Comparison of ENCODE assay signal across 42 mouse cellular contexts in genomic region chr9:109125481-109125880, GRCm38 (mm10). TPM values are rescaled to one million over a fixed set of nuclear protein-coding genes. Genes with fewer than 3 reads are reported as not detected.
"Had no signal": no experiment of that assay in that cellular context is flagged by ENCODE, and none has a peak within 500 bp of the region (broad histone marks: within the 10 kb centered on the region; RNA-seq: fewer than 3 reads in every experiment).

No protein-coding gene starts in this region.

- H3K27me3 ChIP-seq: heart, embryonic 13.5 days; heart, embryonic 15.5 days; hindbrain, embryonic 13.5 days; hindbrain, embryonic 15.5 days; limb, embryonic 13.5 days; limb, embryonic 15.5 days had no signal

- H3K9me3 ChIP-seq: heart, embryonic 10.5 days; heart, embryonic 13.5 days; heart, embryonic 15.5 days; hindbrain, embryonic 13.5 days; hindbrain, embryonic 15.5 days; limb, embryonic 13.5 days; limb, embryonic 15.5 days had no signal

- ATAC-seq: forebrain, postnatal 0 days; hindbrain, postnatal 0 days; intestine, embryonic 16.5 days had no signal

- H3K9ac ChIP-seq: forebrain, postnatal 0 days; heart, embryonic 13.5 days; heart, embryonic 15.5 days; hindbrain, embryonic 13.5 days; hindbrain, embryonic 15.5 days; limb, embryonic 13.5 days; limb, embryonic 15.5 days; liver, embryonic 14.5 days had no signal

- DNase-seq: forebrain, postnatal 0 days; gastrocnemius, postnatal 14 days; gastrocnemius, postnatal 36 days; heart, adult 18-20 months; heart, postnatal 14 days; heart, postnatal 36 days; kidney, adult 11 months; kidney, adult 8-10 months; kidney, postnatal 10 days; kidney, postnatal 36 days; layer of hippocampus, adult 9-11 months; layer of hippocampus, postnatal 36 days; left cerebral cortex, postnatal 4 days had no signal

- H3K27ac ChIP-seq: heart, embryonic 10.5 days; heart, embryonic 13.5 days; heart, embryonic 15.5 days; hindbrain, embryonic 13.5 days; hindbrain, embryonic 15.5 days; hindbrain, postnatal 0 days; limb, embryonic 13.5 days; limb, embryonic 15.5 days; liver, embryonic 14.5 days had no signal

- H3K4me3 ChIP-seq: heart, embryonic 10.5 days; heart, embryonic 13.5 days; heart, embryonic 15.5 days; hindbrain, embryonic 13.5 days; hindbrain, embryonic 15.5 days; limb, embryonic 13.5 days; limb, embryonic 15.5 days had no signal

- H3K4me2 ChIP-seq: heart, embryonic 13.5 days; heart, embryonic 15.5 days; hindbrain, embryonic 13.5 days; hindbrain, embryonic 15.5 days; limb, embryonic 13.5 days; limb, embryonic 15.5 days had no signal

- H3K36me3 ChIP-seq: heart, embryonic 10.5 days; heart, embryonic 13.5 days; heart, embryonic 15.5 days; hindbrain, embryonic 15.5 days; limb, embryonic 13.5 days; limb, embryonic 15.5 days had no signal

RNA-seq across cellular contexts. Expression of gene Fbxw21, which starts 36.4 kb away (rescaled TPM):
- total RNA-seq: forebrain, postnatal 0 days; gastrocnemius, adult 18-20 months; gastrocnemius, adult 8-10 months; gastrocnemius, postnatal 14 days; gastrocnemius, postnatal 36 days; heart, adult 18-20 months; heart, adult 8-10 months; heart, postnatal 14 days; heart, postnatal 36 days; hematopoietic stem cell, adult 5-6 weeks; hindbrain, postnatal 0 days; layer of hippocampus, adult 18-20 months; layer of hippocampus, adult 8-10 months; layer of hippocampus, postnatal 14 days; layer of hippocampus, postnatal 36 days; left cerebral cortex, adult 18-20 months; left cerebral cortex, adult 8-10 months; left cerebral cortex, postnatal 10 days; left cerebral cortex, postnatal 25 days; left cerebral cortex, postnatal 4 days had no signal
- polyA plus RNA-seq: forebrain, postnatal 0 days; gonadal fat pad, adult 2 months; heart, embryonic 10.5 days; heart, embryonic 13.5 days; heart, embryonic 15.5 days; heart, postnatal 0 days; hindbrain, embryonic 11.5 days; hindbrain, embryonic 13.5 days; hindbrain, embryonic 15.5 days; hindbrain, postnatal 0 days; intestine, embryonic 14.5 days; intestine, embryonic 16.5 days; kidney, embryonic 14.5 days; kidney, embryonic 16.5 days; large intestine, adult 2 months; limb, embryonic 11.5 days; limb, embryonic 13.5 days; limb, embryonic 15.5 days; liver, embryonic 14.5 days had no signal
